Mouse (Mus musculus) liver, embryonic 13.5 days (tissue): Measurements from ENCODE around the gene Gm49403. TPM values are rescaled to one million over a fixed set of nuclear protein-coding genes. Genes with fewer than 3 reads are reported as not detected.

Experiments
- microRNA-seq: library from miRNA; unstranded; fragments of <30 nt; microRNA quantifications from one replicate; pipeline ENCODE4, GENCODE M21; 2016
- polyA plus RNA-seq: library from polyadenylated mRNA; unstranded; fragments of >200 nt; fragmentation: Nextera tagmentation; extraction: Ambion mirVana; gene quantifications from 2 replicates; pipeline ENCODE4 v1.2.1, GENCODE M21; 2015

Gm49403 gene
- polyA plus RNA-seq, 1 experiment from 2014 or later, result not detected

Small RNA genes lying within 50 kb of the gene (microRNA-seq; reads per million reads assigned to microRNA genes)
- gene Mir5136, result not detected

Other genes with a start within 250 kb of the Gm49403 start
- gene Chrm1, start 220.1 kb upstream of the Gm49403 start, polyA plus RNA-seq, result not detected in 2 replicates
- gene Slc3a2, start 160.6 kb upstream of the Gm49403 start, polyA plus RNA-seq, result 118 and 128 TPM in 2 replicates
- 80.8 and 81.6 TPM in 2 replicates for gene Wdr74, start 148.1 kb upstream of the Gm49403 start, polyA plus RNA-seq
- gene 1700092M07Rik, start 143.2 kb upstream of the Gm49403 start, polyA plus RNA-seq, result 0.81 and 1.3 TPM in 2 replicates
- 48.2 and 51.9 TPM in 2 replicates for gene Stx5a, start 142.5 kb upstream of the Gm49403 start, polyA plus RNA-seq
- 93.3 and 104 TPM in 2 replicates for gene Nxf1, start 126.9 kb upstream of the Gm49403 start, polyA plus RNA-seq
- 66.1 and 74.2 TPM in 2 replicates for gene Tmem223, start 112.9 kb upstream of the Gm49403 start, polyA plus RNA-seq
- 93.6 and 97.1 TPM in 2 replicates for gene Tmem179b, start 109.5 kb upstream of the Gm49403 start, polyA plus RNA-seq
- gene Taf6l, start 97.5 kb upstream of the Gm49403 start, polyA plus RNA-seq, result 16.6 and 17.2 TPM in 2 replicates
- gene Polr2g, start 85.4 kb upstream of the Gm49403 start, polyA plus RNA-seq, result 105 and 110 TPM in 2 replicates
- gene Zbtb3, start 81.4 kb upstream of the Gm49403 start, polyA plus RNA-seq, result 1.5 TPM in 2 replicates
- 25.1 and 27.4 TPM in 2 replicates for gene Ttc9c, start 64.6 kb upstream of the Gm49403 start, polyA plus RNA-seq
- gene Hnrnpul2, start 63.9 kb upstream of the Gm49403 start, polyA plus RNA-seq, result 2.8 and 3.0 TPM in 2 replicates
- not detected in 2 replicates for gene AC129217.1, start 54.2 kb upstream of the Gm49403 start, polyA plus RNA-seq
- gene Bscl2, start 46.5 kb upstream of the Gm49403 start, polyA plus RNA-seq, result 33.8 and 37.2 TPM in 2 replicates
- 0.52 and 0.73 TPM in 2 replicates for gene Gng3, start 44.7 kb upstream of the Gm49403 start, polyA plus RNA-seq
- 0.05 and 0.18 TPM in 2 replicates for gene Lrrn4cl, start 33.2 kb upstream of the Gm49403 start, polyA plus RNA-seq
- gene Ubxn1, start 12.4 kb upstream of the Gm49403 start, polyA plus RNA-seq, result 112 and 125 TPM in 2 replicates
- gene Uqcc3, start 3.0 kb upstream of the Gm49403 start, polyA plus RNA-seq, result 37.8 and 38.5 TPM in 2 replicates
- gene Lbhd1, start 198 bp upstream of the Gm49403 start, polyA plus RNA-seq, result 81.2 and 113 TPM in 2 replicates
- gene 1810009A15Rik, start 4.9 kb downstream of the Gm49403 start, polyA plus RNA-seq, result 89.5 and 92.3 TPM in 2 replicates
- gene Gm49416, start 5.0 kb downstream of the Gm49403 start, polyA plus RNA-seq, result not detected in 2 replicates
- 26.1 and 26.5 TPM in 2 replicates for gene Ints5, start 9.1 kb downstream of the Gm49403 start, polyA plus RNA-seq
- 41.4 and 52.7 TPM in 2 replicates for gene Ganab, start 14.1 kb downstream of the Gm49403 start, polyA plus RNA-seq
- 20.1 and 22.8 TPM in 2 replicates for gene B3gat3, start 36.4 kb downstream of the Gm49403 start, polyA plus RNA-seq
- gene Rom1, start 45.4 kb downstream of the Gm49403 start, polyA plus RNA-seq, result 2.7 and 2.8 TPM in 2 replicates
- 14.4 and 15.2 TPM in 2 replicates for gene Eml3, start 45.6 kb downstream of the Gm49403 start, polyA plus RNA-seq
- gene Mta2, start 57.9 kb downstream of the Gm49403 start, polyA plus RNA-seq, result 99.5 and 114 TPM in 2 replicates
- gene Tut1, start 69.9 kb downstream of the Gm49403 start, polyA plus RNA-seq, result 18.7 and 20.2 TPM in 2 replicates
- gene Eef1g, start 83.1 kb downstream of the Gm49403 start, polyA plus RNA-seq, result 298 and 320 TPM in 2 replicates
- 1.4 and 1.6 TPM in 2 replicates for gene Ahnak, start 105.4 kb downstream of the Gm49403 start, polyA plus RNA-seq
- not detected in 2 replicates for gene Scgb1a1, start 204.0 kb downstream of the Gm49403 start, polyA plus RNA-seq